Mouse (Mus musculus): ENCODE results near the gene Upp2. TPM values are rescaled to one million over a fixed set of nuclear protein-coding genes. Genes with fewer than 3 reads are reported as not detected.
A peak's percentile ranks its signal among the peaks of the same experiment; 100 is the strongest.

The Upp2 gene
- polyA plus RNA-seq, 1 experiment from 2014 or later, result 5.9 TPM

DNA sequence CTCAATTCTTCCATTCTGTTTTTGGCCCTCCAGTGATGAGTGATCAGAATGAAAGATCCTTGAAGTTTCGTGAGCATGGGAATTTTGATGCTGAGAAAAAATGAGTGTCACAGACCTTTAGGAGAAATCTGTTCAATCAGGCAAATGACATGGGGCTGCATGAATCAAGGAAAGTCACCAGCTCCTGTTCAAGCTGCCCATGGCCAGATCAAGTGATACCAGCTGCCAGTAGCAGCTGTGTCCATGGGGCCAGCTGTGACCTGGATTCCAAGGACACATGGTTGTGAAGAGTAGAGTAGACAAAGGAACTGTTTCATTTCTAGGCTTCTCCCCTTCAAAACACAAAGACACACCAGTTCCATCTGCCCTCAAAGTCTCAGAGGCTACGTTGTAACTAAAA is 144.4 kb downstream of the Upp2 start:
- no peak overlapping the region for H3K4me2 ChIP-seq (replicated peaks; ENCODE audit: low read depth, low read length)
- no peaks in the 10 kb centered on the region for H3K36me3 ChIP-seq (ENCODE audit: control insufficient read depth, insufficient read depth, low read length)
- no peak overlapping the region for H3K4me3 ChIP-seq (ENCODE audit: low read length)
- H3K9ac ChIP-seq (ENCODE audit: low read depth, low read length), result no peak overlapping the region
- no peaks in the 10 kb centered on the region for H3K9me3 ChIP-seq (ENCODE audit: control insufficient read depth, low read length)
- WGBS, result 57% methylated on average over 2 of the region's 2 CpGs
- 0 out of 2 replicates have a peak, but pooled peaks have one; percentile 26 for ATAC-seq (ENCODE audit: low FRiP score, low TSS enrichment)
- 0 out of 2 replicates have a peak, but pooled peaks cover 4% of the 10 kb centered on the region for H3K4me1 ChIP-seq (ENCODE audit: control insufficient read depth, insufficient read depth, low read length)
- H3K27me3 ChIP-seq (ENCODE audit: control insufficient read depth, insufficient read depth, low read length), result no peaks in the 10 kb centered on the region
- H3K27ac ChIP-seq (ENCODE audit: low read depth, low read length), result peak overlapping the region; percentile 55; the same call in 1 of the 2 replicates

DNA sequence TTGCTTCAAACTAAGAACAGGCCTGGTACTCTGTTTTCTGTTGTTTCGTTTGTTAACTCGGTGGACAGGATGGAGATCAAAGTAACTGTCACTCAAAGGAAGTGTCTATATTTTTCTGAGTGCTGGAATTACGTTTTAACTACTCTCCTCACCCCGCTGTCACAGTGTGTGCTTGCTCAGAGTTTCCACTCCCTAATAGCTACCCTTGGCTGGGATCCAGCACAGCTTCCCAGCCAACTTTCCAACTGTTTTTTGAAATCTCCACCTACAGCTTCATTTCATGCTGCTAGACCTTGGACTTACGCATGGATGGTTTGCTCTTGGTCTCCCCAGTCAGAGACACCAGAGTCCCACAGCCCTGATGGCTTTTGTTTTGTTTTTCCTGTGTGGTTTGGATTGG is 144.8 kb downstream of the Upp2 start:
- Histone ChIP-seq H3K9me3 (ENCODE audit: control insufficient read depth, low read length) (no peaks in the 10 kb centered on the region), H3K9ac (ENCODE audit: low read depth, low read length) (no peak overlapping the region), H3K27ac (ENCODE audit: low read depth, low read length) (peak overlapping the region; percentile 55; the same call in 1 of the 2 replicates), H3K4me3 (ENCODE audit: low read length) (no peak overlapping the region), H3K27me3 (ENCODE audit: control insufficient read depth, insufficient read depth, low read length) (no peaks in the 10 kb centered on the region), H3K4me2 (replicated peaks; ENCODE audit: low read depth, low read length) (no peak overlapping the region), H3K4me1 (ENCODE audit: control insufficient read depth, insufficient read depth, low read length) (0 out of 2 replicates have a peak, but pooled peaks cover 4% of the 10 kb centered on the region), H3K36me3 (ENCODE audit: control insufficient read depth, insufficient read depth, low read length) (no peaks in the 10 kb centered on the region)
- 31% methylated on average over 5 of the region's 5 CpGs for WGBS
- peak; percentile 74 for ATAC-seq (ENCODE audit: low FRiP score, low TSS enrichment)

DNA sequence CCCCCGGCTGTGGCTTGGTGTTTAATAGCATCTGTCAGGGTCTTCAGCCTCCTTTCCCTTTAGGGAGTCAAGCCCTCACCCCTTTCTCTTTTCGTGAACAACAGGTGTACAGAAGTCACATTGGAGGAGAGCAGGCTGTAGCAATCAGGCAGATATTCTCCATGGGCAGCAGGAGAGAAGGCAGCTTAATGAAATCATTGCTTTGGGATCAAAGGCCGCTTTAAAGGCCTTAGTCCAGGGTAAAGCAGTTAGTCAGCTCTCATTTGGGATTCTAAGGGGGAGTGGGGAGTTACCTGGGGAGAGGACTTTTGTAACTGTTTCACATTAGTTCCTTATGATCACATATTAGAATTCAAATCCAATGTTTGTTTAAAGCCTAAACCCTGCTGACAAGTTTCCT is 150.8 kb downstream of the Upp2 start:
- Histone ChIP-seq H3K36me3 (ENCODE audit: control insufficient read depth, insufficient read depth, low read length) (no peaks in the 10 kb centered on the region), H3K27me3 (ENCODE audit: control insufficient read depth, insufficient read depth, low read length) (no peaks in the 10 kb centered on the region), H3K9me3 (ENCODE audit: control insufficient read depth, low read length) (peaks cover 4% of the 10 kb centered on the region; the same call in 1 of the 2 replicates), H3K4me3 (ENCODE audit: low read length) (no peak overlapping the region), H3K9ac (ENCODE audit: low read depth, low read length) (no peak overlapping the region), H3K27ac (ENCODE audit: low read depth, low read length) (no peak overlapping the region), H3K4me2 (replicated peaks; ENCODE audit: low read depth, low read length) (no peak overlapping the region), H3K4me1 (ENCODE audit: control insufficient read depth, insufficient read depth, low read length) (no peaks in the 10 kb centered on the region)
- ATAC-seq (ENCODE audit: low FRiP score, low TSS enrichment), result no peak
- WGBS, result 35% methylated on average over 3 of the region's 3 CpGs

DNA sequence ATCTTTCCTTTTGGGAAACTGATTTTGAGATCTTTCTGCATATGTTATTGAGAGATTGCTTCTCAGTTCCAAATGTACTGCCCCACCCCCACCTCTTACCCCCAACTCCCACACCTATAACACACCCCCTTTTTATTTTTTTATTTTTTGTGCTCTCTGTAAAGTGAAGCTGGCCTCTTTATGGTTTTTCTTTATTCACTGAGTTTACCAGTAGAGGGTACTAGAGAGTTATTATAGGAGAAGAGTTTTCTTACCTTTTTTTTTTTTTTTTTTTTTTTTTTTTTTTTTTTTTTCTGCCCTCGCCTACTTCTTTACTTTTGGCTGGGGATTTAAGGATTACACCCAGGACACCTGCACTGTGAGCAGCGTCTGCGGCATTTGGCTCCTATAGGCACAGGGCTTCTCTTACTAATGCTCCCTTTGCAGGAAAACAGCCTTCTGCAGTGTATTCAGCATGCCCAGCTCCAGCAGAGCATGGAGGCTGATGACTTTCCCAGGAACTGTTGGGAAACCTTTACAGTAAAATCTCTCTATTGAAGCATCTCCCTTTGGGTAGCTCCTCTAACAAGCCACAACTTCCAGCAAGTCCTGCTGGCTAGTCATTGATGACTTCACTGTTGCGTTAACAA is 170.2 kb downstream of the Upp2 start:
- ATAC-seq (ENCODE audit: low FRiP score, low TSS enrichment), result no peak
- no peaks in the 10 kb centered on the region for H3K4me1 ChIP-seq (ENCODE audit: control insufficient read depth, insufficient read depth, low read length)
- no peak overlapping the region for H3K9ac ChIP-seq (ENCODE audit: low read depth, low read length)
- H3K36me3 ChIP-seq (ENCODE audit: control insufficient read depth, insufficient read depth, low read length), result no peaks in the 10 kb centered on the region
- WGBS, result 43% methylated on average over 4 of the region's 4 CpGs
- no peak overlapping the region for H3K4me2 ChIP-seq (replicated peaks; ENCODE audit: low read depth, low read length)
- H3K4me3 ChIP-seq (ENCODE audit: low read length), result no peak overlapping the region
- no peaks in the 10 kb centered on the region for H3K27me3 ChIP-seq (ENCODE audit: control insufficient read depth, insufficient read depth, low read length)
- no peak overlapping the region for H3K27ac ChIP-seq (ENCODE audit: low read depth, low read length)
- H3K9me3 ChIP-seq (ENCODE audit: control insufficient read depth, low read length), result no peaks in the 10 kb centered on the region

DNA sequence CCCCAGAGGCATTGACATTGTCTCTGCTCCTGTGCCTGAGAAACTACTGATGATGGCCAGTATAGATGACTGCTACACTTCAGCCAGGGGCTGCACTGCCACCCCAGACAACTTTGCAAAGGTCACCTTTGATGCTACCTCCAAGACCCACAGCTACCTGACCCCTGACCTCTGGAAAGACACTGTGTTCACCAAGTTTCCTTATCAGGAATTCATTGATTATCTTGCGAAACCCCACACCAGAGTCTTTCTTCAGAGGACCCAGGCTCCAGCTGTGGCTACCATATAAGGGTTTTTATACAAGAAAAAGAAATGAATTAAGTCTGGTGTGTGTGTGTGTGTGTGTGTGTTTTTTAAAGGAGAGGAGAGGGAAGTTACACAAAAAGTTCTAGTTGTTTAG is 174.1 kb downstream of the Upp2 start:
- no peak overlapping the region for H3K27ac ChIP-seq (ENCODE audit: low read depth, low read length)
- H3K4me1 ChIP-seq (ENCODE audit: control insufficient read depth, insufficient read depth, low read length), result no peaks in the 10 kb centered on the region
- WGBS, result 90% methylated on average over 1 of the region's 1 CpGs
- no peaks in the 10 kb centered on the region for H3K9me3 ChIP-seq (ENCODE audit: control insufficient read depth, low read length)
- H3K36me3 ChIP-seq (ENCODE audit: control insufficient read depth, insufficient read depth, low read length), result no peaks in the 10 kb centered on the region
- ATAC-seq (ENCODE audit: low FRiP score, low TSS enrichment), result no peak
- no peak overlapping the region for H3K4me2 ChIP-seq (replicated peaks; ENCODE audit: low read depth, low read length)
- no peaks in the 10 kb centered on the region for H3K27me3 ChIP-seq (ENCODE audit: control insufficient read depth, insufficient read depth, low read length)
- no peak overlapping the region for H3K9ac ChIP-seq (ENCODE audit: low read depth, low read length)
- H3K4me3 ChIP-seq (ENCODE audit: low read length), result no peak overlapping the region

DNA sequence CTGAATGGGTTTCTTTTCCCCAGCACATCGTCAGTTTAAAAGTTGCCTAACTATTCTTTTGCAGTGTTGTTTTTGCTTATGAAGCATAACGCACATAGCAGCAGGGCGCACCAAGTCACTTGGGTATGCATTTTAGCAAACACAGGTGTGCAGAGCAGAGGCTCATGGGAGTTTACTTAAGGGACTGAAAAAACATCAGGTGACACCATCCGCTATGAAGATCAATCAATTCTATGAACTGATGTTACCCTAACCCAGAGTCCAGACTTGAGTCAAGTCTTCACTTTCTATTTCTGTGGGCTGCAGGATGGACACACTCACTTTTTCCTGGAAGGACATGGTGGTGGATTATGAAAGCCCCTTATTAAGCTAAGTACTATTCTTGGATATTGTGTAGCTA is 174.9 kb downstream of the Upp2 start:
- H3K4me3 ChIP-seq (ENCODE audit: low read length), result no peak overlapping the region

DNA sequence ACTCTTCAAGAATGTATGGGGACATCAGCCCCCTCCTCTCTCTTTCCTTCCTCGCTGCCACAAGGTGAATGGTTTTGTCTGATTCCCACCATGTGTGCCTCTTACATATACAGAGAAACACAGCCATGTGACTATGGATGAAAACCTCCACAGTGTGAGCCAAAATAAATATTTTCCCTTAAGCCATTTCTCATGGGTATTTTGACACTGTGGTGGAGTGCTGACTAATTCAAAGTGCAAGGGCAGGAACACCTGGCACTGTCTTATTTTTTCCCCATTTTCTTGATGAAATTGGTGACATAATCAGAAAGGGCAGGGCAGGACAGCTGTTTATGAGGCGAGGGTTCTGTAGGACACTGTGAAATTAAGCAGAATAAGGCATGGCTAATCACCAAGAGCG is 176.3 kb downstream of the Upp2 start:
- H3K9me3 ChIP-seq (ENCODE audit: control insufficient read depth, low read length), result no peaks in the 10 kb centered on the region
- no peak overlapping the region for H3K4me3 ChIP-seq (ENCODE audit: low read length)
- WGBS, result 73% methylated on average over 3 of the region's 3 CpGs
- no peaks in the 10 kb centered on the region for H3K36me3 ChIP-seq (ENCODE audit: control insufficient read depth, insufficient read depth, low read length)
- H3K27me3 ChIP-seq (ENCODE audit: control insufficient read depth, insufficient read depth, low read length), result no peaks in the 10 kb centered on the region
- 0 out of 2 replicates have a peak, but pooled peaks cover 4% of the 10 kb centered on the region for H3K4me1 ChIP-seq (ENCODE audit: control insufficient read depth, insufficient read depth, low read length)
- H3K27ac ChIP-seq (ENCODE audit: low read depth, low read length), result no peak overlapping the region
- H3K9ac ChIP-seq (ENCODE audit: low read depth, low read length), result no peak overlapping the region
- no peak for ATAC-seq (ENCODE audit: low FRiP score, low TSS enrichment)
- H3K4me2 ChIP-seq (replicated peaks; ENCODE audit: low read depth, low read length), result no peak overlapping the region

More for the DNA sequence above, 174.9 kb downstream of the Upp2 start:
- Histone ChIP-seq H3K27ac (ENCODE audit: low read depth, low read length) (no peak overlapping the region), H3K27me3 (ENCODE audit: control insufficient read depth, insufficient read depth, low read length) (no peaks in the 10 kb centered on the region), H3K9ac (ENCODE audit: low read depth, low read length) (no peak overlapping the region), H3K4me1 (ENCODE audit: control insufficient read depth, insufficient read depth, low read length) (no peaks in the 10 kb centered on the region), H3K36me3 (ENCODE audit: control insufficient read depth, insufficient read depth, low read length) (no peaks in the 10 kb centered on the region), H3K4me2 (replicated peaks; ENCODE audit: low read depth, low read length) (no peak overlapping the region), H3K9me3 (ENCODE audit: control insufficient read depth, low read length) (no peaks in the 10 kb centered on the region)
- WGBS, result 83% methylated on average over 4 of the region's 4 CpGs
- ATAC-seq (ENCODE audit: low FRiP score, low TSS enrichment), result no peak

DNA sequence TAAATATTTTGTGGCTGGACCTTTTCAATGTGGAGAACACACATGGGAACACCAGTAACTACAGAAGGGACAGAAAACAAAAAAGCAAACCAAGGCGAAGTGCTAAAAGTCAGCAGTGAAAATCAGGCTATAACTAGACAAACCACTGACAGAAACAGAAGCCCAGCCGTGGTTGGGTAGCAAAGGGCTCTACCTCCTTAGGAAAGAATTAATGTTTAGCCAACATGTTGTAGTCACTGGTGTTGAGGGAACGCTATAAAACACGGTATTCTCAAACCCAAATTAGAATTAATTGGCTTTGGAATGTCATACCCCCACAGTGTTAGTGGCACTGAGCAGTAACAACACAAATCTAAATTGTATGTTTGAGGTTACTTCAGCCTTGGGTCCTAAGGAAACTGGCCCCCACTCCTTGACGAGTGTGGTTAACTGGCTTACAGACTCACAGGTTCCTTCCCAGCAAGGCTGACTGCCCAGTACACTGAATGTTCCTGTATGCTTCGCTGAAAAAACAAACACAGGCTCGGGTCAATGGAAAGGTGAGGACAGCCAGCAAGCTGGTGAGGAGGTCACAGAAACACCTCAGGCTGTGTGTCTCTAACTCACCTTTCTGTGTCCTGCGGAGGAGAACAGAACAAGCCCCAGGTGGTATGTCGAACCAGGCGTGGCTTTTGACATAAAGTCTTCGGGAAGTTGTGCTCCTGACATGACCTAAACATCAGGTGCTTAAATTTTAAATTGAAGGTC is 180.6 kb downstream of the Upp2 start:
- 0 out of 2 replicates have a peak, but pooled peaks cover 4% of the 10 kb centered on the region for H3K4me1 ChIP-seq (ENCODE audit: control insufficient read depth, insufficient read depth, low read length)
- H3K27ac ChIP-seq (ENCODE audit: low read depth, low read length), result no peak overlapping the region; the same call in 1 of the 2 replicates
- H3K27me3 ChIP-seq (ENCODE audit: control insufficient read depth, insufficient read depth, low read length), result no peaks in the 10 kb centered on the region
- no peaks in the 10 kb centered on the region for H3K36me3 ChIP-seq (ENCODE audit: control insufficient read depth, insufficient read depth, low read length)
- H3K4me3 ChIP-seq (ENCODE audit: low read length), result no peak overlapping the region
- ATAC-seq (ENCODE audit: low FRiP score, low TSS enrichment), result no peak; the same call in 1 of the 2 replicates
- WGBS, result 44% methylated on average over 11 of the region's 11 CpGs
- H3K9me3 ChIP-seq (ENCODE audit: control insufficient read depth, low read length), result no peaks in the 10 kb centered on the region
- H3K9ac ChIP-seq (ENCODE audit: low read depth, low read length), result no peak overlapping the region
- H3K4me2 ChIP-seq (replicated peaks; ENCODE audit: low read depth, low read length), result no peak overlapping the region; the same call in 1 of the 2 replicates

DNA sequence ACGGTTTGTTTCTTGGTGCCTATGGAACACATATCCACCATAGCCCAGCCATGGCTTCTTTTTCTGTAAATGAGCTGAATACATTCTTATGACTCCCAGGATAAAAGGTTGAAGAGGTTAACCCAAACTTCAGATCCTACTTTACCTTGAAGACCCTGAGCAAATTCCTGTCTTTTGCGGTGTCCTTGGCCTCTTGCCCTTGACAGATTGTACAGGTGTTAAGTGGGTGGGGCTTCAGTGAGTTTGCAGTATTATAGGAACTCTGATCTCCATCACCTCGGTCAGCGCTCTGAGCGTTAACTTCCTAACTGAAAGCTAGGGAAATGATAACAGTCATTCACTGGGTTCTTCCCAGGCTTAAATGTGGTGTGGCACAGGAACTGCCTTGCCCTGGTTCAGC is 181.2 kb downstream of the Upp2 start:
- no peak overlapping the region for H3K9ac ChIP-seq (ENCODE audit: low read depth, low read length)
- H3K9me3 ChIP-seq (ENCODE audit: control insufficient read depth, low read length), result no peaks in the 10 kb centered on the region
- no peak overlapping the region for H3K4me3 ChIP-seq (ENCODE audit: low read length)
- no peak for ATAC-seq (ENCODE audit: low FRiP score, low TSS enrichment)
- H3K4me1 ChIP-seq (ENCODE audit: control insufficient read depth, insufficient read depth, low read length), result 0 out of 2 replicates have a peak, but pooled peaks cover 4% of the 10 kb centered on the region
- no peak overlapping the region for H3K27ac ChIP-seq (ENCODE audit: low read depth, low read length)
- WGBS, result 71% methylated on average over 5 of the region's 5 CpGs
- no peaks in the 10 kb centered on the region for H3K27me3 ChIP-seq (ENCODE audit: control insufficient read depth, insufficient read depth, low read length)
- H3K36me3 ChIP-seq (ENCODE audit: control insufficient read depth, insufficient read depth, low read length), result no peaks in the 10 kb centered on the region
- H3K4me2 ChIP-seq (replicated peaks; ENCODE audit: low read depth, low read length), result no peak overlapping the region
